Mouse (Mus musculus): ENCODE measurements at regions not wholly inside any gene's neighbourhood (a gene's known extent, or its start where the extent isn't known, plus 50 kb on each side); places are given as distances from the start of the nearest gene placed in this dataset.

DNA sequence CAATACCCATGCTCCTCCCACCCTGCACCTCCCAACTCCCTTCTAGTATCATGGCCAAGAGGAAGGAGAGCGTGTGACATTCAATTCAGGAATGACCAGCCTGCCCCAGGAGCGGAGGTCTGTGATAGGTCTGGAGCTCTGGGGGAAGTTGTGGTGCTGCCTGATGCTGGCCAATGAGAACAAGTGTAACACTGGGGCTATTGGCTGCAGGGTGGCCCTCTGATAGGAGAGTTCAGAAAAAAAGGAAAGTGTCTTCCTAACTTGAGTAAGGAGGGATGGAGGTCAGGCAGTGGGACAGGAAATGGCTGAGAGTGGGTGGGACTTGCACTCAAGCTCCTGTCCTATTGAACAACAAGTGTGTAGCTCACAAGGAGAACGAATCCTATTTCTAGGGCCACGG is 111.7 kb upstream of the Rcn1 start:
- TF ChIP-seq HCFC1 (IDR thresholded peaks at IDR 0.05; ENCODE audit: borderline replicate concordance, insufficient read depth, low read length) (no peak), MAFK (IDR thresholded peaks at IDR 0.05; ENCODE audit: insufficient read depth, low read depth, low read length) (no peak), CHD2 (IDR thresholded peaks at IDR 0.05; ENCODE audit: low read depth, low read length) (peak; percentile 68), ZC3H11A (IDR thresholded peaks at IDR 0.05; ENCODE audit: borderline replicate concordance, low read depth, low read length) (no peak)
